Mouse (Mus musculus) lung, postnatal 0 days (tissue): ENCODE measurements at regions not wholly inside any gene's neighbourhood (a gene's known extent, or its start where the extent isn't known, plus 50 kb on each side); places are given as distances from the start of the nearest gene placed in this dataset.
A peak's percentile ranks its signal among the peaks of the same experiment; 100 is the strongest.

ENCODE experiments used
- ATAC-seq: fragments of 200-750 bp; cut with Nextera tagmentation; 2 replicates; pipeline ENCODE4 v1.8.0; 2017; ENCODE audit warnings: moderate library complexity
- DNase-seq: peaks from one replicate; pipeline ENCODE4 v3.0.0-alpha.2; 2016; ENCODE audit warnings: low spot score
- H3K27ac ChIP-seq: fragments of 300-500 bp; sonication (generic); 2 replicates; pipeline ENCODE4 v1.5.1; 2014; ENCODE audit warnings: antibody characterized with exemption, mild to moderate bottlenecking, low read length, mixed read lengths
- H3K27me3 ChIP-seq: fragments of 300-500 bp; sonication (generic); replicated peaks from 2 replicates; pipeline ENCODE4 v1.6.1; 2014; ENCODE audit warnings: low read length, mixed read lengths; ENCODE audit not compliant: insufficient read depth
- H3K36me3 ChIP-seq: fragments of 300-500 bp; sonication (generic); 2 replicates; pipeline ENCODE4 v1.6.1; 2014; ENCODE audit warnings: low read length, mixed read lengths; ENCODE audit not compliant: insufficient read depth
- H3K4me1 ChIP-seq: fragments of 300-500 bp; sonication (generic); 2 replicates; pipeline ENCODE4 v1.6.1; 2014; ENCODE audit warnings: antibody characterized with exemption, low read depth, low read length, mixed read lengths; ENCODE audit not compliant: insufficient read depth
- H3K4me2 ChIP-seq: fragments of 300-500 bp; sonication (generic); replicated peaks from 2 replicates; pipeline ENCODE4 v1.6.1; 2014; ENCODE audit warnings: low read depth, mild to moderate bottlenecking, low read length, moderate library complexity, mixed read lengths
- H3K4me3 ChIP-seq: fragments of 300-500 bp; sonication (generic); 2 replicates; pipeline ENCODE4 v1.5.1; 2014; ENCODE audit warnings: low read depth, low read length
- H3K9ac ChIP-seq: fragments of 300-500 bp; sonication (generic); replicated peaks from 2 replicates; pipeline ENCODE4 v1.6.1; 2014; ENCODE audit warnings: low read depth, mild to moderate bottlenecking
- H3K9me3 ChIP-seq: fragments of 300-500 bp; sonication (generic); 2 replicates; pipeline ENCODE4 v1.6.1; 2016; ENCODE audit warnings: low read length, mixed read lengths
- CTCF ChIP-seq: IDR thresholded peaks from 2 replicates; pipeline ENCODE4 v1.5.1; 2016; ENCODE audit warnings: antibody characterized with exemption, mild to moderate bottlenecking
- EP300 ChIP-seq: IDR thresholded peaks from 2 replicates; pipeline ENCODE4 v1.6.1; 2016; ENCODE audit warnings: antibody characterized with exemption, mild to moderate bottlenecking, control low read depth
- WGBS: fragments of 180-500 bp; shearing (Covaris S2); extraction: QIAGEN DNeasy Blood & Tissue Kit; methylation state at CpG from one replicate; pipeline ENCODE4 v1.1.7; 2014; 5-methylcytosine and 5-hydroxymethylcytosine counted together

DNA sequence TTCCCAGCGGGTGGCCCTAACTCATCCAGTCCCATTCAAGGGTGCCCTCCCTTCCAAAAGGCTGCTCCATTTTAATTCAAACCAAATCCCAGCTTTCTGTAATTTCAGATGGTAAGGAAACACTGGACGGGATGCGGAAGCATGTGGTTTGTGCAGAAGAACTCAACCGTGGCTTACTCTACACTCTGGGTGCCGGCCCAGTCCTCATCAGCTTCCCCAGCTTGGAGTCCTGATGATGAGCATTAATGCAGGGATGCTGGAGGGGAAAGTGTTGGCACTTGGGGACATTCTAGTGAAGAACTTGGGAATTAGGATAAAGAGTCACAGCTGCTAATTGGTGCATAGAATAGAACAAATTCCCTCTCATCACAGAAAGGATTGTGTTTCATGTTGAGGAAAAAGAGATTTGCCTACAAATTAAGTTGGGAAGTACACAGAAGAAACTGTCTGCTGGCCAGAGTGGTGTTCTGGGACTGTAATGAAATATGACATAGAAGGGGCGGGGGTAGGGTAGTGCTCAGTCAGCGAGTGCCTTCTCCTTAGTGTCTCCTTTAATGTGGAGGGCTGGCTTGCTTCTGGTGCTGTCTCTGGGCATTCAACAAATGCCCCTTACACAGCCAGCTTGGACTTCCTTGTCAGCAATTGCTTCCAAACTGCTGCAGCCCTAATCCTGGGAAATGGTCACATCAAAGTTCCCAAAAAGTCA, 285.0 kb upstream of the Bmper start:
- Histone ChIP-seq H3K4me2 (no peak overlapping the region), H3K4me1 (no peaks in the 10 kb centered on the region), H3K27ac (no peak overlapping the region), H3K9ac (no peak overlapping the region), H3K9me3 (no peaks in the 10 kb centered on the region), H3K27me3 (no peaks in the 10 kb centered on the region), H3K4me3 (no peak overlapping the region), H3K36me3 (no peaks in the 10 kb centered on the region)
- 90% methylated on average over 7 of the region's 7 CpGs for WGBS
- TF ChIP-seq CTCF, result no peak
- TF ChIP-seq EP300, result no peak
- no peak for ATAC-seq
- no peak for DNase-seq

DNA sequence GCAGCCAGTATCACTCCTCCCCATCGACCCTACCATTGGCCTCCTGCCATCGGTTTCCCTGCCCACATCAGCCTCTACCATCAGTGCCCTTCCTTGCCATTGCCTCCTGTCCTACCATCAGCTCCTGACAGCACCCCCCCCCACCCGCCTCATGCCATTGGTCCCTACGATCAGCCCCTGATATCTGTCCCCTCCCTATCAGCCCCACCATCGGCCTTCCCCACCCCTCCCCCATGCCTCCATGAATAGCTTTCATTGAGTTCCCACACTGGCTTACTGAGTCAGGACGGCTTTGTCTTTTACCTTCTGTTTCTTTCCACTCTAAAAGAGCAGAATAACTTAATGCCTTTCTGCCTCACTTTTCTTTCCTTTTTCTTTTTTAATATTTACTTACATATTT, 277.9 kb upstream of the Bmper start:
- Histone ChIP-seq H3K9ac (no peak overlapping the region), H3K36me3 (no peaks in the 10 kb centered on the region), H3K9me3 (no peaks in the 10 kb centered on the region), H3K27me3 (no peaks in the 10 kb centered on the region), H3K27ac (no peak overlapping the region), H3K4me1 (no peaks in the 10 kb centered on the region), H3K4me2 (no peak overlapping the region), H3K4me3 (no peak overlapping the region)
- no peak for DNase-seq
- 86% methylated on average over 5 of the region's 6 CpGs for WGBS
- no peak for ATAC-seq
- no peak for TF ChIP-seq EP300
- no peak for TF ChIP-seq CTCF

DNA sequence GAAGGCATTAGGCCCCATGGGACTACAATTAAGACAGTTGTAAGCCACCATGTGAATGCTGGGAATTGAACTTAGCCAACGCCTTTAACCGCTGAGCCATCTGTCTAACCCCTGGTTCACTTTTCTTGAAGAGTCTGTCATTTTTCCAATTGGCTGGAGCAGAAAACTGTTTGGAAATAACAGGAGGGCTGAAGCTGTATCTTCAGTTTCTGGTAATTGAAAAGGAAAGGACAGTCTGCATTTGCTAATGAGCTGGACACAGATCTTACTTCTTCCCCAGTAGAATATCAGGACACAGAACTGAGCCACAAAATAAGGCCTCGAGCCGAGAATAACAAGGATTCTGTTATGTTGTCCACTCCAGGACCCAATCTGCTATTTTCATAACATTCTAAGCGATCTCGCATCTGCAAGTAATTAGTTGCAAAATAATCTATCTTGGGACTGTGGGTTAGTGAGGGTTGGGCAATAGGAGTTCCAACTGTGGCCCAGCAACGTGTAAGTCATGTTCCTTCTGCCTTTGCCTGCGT, 277.4 kb upstream of the Bmper start:
- Histone ChIP-seq H3K36me3 (no peaks in the 10 kb centered on the region), H3K4me3 (no peak overlapping the region), H3K27me3 (no peaks in the 10 kb centered on the region), H3K4me2 (no peak overlapping the region), H3K9me3 (no peaks in the 10 kb centered on the region), H3K9ac (no peak overlapping the region), H3K4me1 (no peaks in the 10 kb centered on the region), H3K27ac (no peak overlapping the region)
- ATAC-seq (peak; percentile 56), DNase-seq (peak; percentile 72)
- WGBS, result 67% methylated on average over 8 of the region's 8 CpGs
- TF ChIP-seq EP300, result 0 out of 2 replicates have a peak, but pooled peaks have one; percentile 15
- no peak for TF ChIP-seq CTCF

DNA sequence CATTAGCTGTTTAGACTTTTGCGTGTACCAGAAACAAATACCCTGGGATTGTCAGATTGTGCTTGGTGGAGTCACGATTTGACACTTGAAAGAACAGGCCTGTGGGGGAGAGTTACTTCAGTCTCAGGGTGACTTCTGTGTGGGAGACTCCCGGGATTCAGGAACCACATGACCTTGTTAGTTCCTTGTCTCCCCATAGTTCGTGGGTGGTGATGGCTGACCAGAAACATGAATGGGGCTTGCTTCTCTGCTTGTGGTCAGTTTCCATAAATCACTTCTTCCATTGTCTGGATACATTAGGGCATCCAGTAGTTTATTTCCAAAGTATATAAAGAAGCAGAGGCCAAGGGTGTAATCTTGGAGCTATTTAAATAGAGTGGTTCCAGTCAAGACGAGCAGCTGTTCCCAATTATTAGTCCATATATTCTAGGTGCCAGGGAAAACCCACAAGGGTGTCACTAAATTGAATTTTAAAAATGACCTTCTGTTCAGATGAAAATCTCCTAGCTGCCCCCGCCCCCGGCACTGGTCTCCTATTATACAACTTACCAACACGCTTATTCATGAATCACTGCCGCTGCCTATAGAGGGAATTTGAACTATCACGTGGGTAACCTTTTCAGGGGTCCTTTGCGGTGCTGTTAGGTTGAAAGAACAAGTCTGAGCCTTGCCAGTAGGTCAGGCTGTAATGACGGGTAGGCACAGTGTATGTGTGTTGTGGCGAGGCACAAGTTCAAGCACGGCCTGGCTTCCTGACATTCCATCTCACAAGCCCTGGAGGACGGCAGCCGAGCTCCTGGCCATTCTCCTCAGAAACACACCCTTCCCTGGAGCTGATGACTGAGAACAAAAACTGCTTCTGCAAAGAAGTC, 270.1 kb upstream of the Bmper start:
- DNase-seq, result no peak

DNA sequence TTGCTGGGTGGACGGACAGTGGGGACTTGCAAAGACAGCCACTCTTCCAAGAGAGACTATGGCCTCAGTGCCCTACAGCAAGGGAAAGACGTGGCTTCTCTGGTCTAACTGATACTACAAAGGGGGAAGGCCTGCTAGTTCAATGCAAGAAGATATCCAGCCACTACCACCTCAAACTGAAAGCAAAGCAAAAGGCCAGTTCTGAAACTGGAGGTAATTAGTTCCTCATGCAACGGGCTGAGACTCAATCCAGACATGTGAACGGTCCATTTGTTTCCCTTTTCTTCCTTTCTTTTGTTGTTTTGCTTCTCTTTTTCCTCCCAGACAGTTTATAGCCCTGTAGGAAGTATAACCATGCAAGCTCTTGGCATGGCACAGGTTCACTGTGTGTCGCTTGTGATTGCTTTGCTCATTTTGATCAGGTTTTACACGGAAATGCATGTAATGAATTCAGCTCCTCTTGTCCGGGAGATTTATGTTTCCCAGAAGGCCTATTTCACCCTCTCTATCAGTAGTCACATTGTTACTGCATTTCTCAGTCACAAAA, 260.5 kb upstream of the Bmper start:
- H3K4me3 ChIP-seq, result no peak overlapping the region
- H3K36me3 ChIP-seq, result no peaks in the 10 kb centered on the region
- no peak overlapping the region for H3K4me2 ChIP-seq
- 78% methylated on average over 7 of the region's 7 CpGs for WGBS
- no peaks in the 10 kb centered on the region for H3K27me3 ChIP-seq
- H3K9ac ChIP-seq, result no peak overlapping the region
- H3K4me1 ChIP-seq, result no peaks in the 10 kb centered on the region
- DNase-seq (no peak), ATAC-seq (no peak)
- H3K27ac ChIP-seq, result no peak overlapping the region
- TF ChIP-seq EP300, result no peak
- no peaks in the 10 kb centered on the region for H3K9me3 ChIP-seq

More for the DNA sequence above, 270.1 kb upstream of the Bmper start:
- no peaks in the 10 kb centered on the region for H3K36me3 ChIP-seq
- no peaks in the 10 kb centered on the region for H3K4me1 ChIP-seq
- TF ChIP-seq EP300 (no peak), CTCF (no peak)
- H3K4me3 ChIP-seq, result no peak overlapping the region
- ATAC-seq, result no peak
- 74% methylated on average over 16 of the region's 16 CpGs for WGBS
- H3K9me3 ChIP-seq, result no peaks in the 10 kb centered on the region
- H3K27me3 ChIP-seq, result no peaks in the 10 kb centered on the region
- no peak overlapping the region for H3K9ac ChIP-seq
- H3K4me2 ChIP-seq, result no peak overlapping the region
- H3K27ac ChIP-seq, result no peak overlapping the region

DNA sequence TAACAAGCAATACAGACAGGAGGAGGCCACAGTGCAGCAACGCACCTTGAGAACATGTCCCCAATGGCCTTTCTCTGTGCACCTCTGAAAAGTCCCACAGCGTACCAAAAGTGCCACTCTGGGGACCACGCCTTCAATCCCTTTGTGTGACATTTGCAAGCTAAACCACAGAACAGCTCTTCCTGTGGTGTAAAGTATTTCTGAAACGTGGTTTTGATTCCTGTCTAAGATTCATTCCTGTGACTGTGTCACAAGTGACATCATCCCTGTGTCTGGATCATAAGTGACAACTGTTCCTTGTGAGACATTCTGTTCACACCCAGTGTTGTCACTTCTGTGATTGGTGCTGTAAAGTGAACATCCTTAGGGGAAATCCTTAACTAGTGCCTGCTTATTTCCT, 251.6 kb upstream of the Bmper start:
- no peak overlapping the region for H3K9ac ChIP-seq
- H3K4me3 ChIP-seq, result no peak overlapping the region
- no peaks in the 10 kb centered on the region for H3K9me3 ChIP-seq
- ATAC-seq (no peak), DNase-seq (no peak)
- H3K27ac ChIP-seq, result no peak overlapping the region
- H3K4me2 ChIP-seq, result no peak overlapping the region
- 68% methylated on average over 4 of the region's 4 CpGs for WGBS
- H3K27me3 ChIP-seq, result no peaks in the 10 kb centered on the region; the same call in 1 of the 2 replicates
- no peaks in the 10 kb centered on the region for H3K36me3 ChIP-seq
- H3K4me1 ChIP-seq, result no peaks in the 10 kb centered on the region
- no peak for TF ChIP-seq EP300
